Mouse (Mus musculus) heart, adult 8-10 months (tissue): Measurements from ENCODE around the gene Mllt3. TPM values are rescaled to one million over a fixed set of nuclear protein-coding genes. Genes with fewer than 3 reads are reported as not detected.
"Not testable (repeated sequence)": the region's sequence is repeated elsewhere in the genome, so short reads cannot be mapped to it uniquely, and the experiment has no call there.

Experiments used
- DNase-seq: peaks from one replicate; pipeline ENCODE4 v3.0.0; 2022; ENCODE audit warnings: low spot score
- total RNA-seq, 4 experiments: library from RNA; stranded (reverse); gene quantifications; 2 replicates each; pipeline ENCODE4 v1.2.4; 2022

Gene Mllt3
- total RNA-seq, 4 experiments from 2014 or later: 14.6 to 17.5 (median 15.6) TPM

GRCm38 (mm10) chr4:88012774-88013173, 20.4 kb downstream of the Mllt3 start:
- no peak for DNase-seq

GRCm38 (mm10) chr4:88011870-88012572, 21.1 kb downstream of the Mllt3 start:
- no peak for DNase-seq

GRCm38 (mm10) chr4:88010441-88010840, 22.7 kb downstream of the Mllt3 start:
- no peak for DNase-seq

- no peak for DNase-seq
Observed at GRCm38 (mm10) chr4:88005801-88006200, 27.4 kb downstream of the Mllt3 start.

- no peak for DNase-seq
Observed at GRCm38 (mm10) chr4:88003159-88003948, 29.8 kb downstream of the Mllt3 start.

- no peak for DNase-seq
Observed at GRCm38 (mm10) chr4:87991710-87992109, 41.5 kb downstream of the Mllt3 start.

GRCm38 (mm10) chr4:87990940-87991339, 42.2 kb downstream of the Mllt3 start:
- DNase-seq: no peak

GRCm38 (mm10) chr4:87985281-87985680, 47.9 kb downstream of the Mllt3 start:
- no peak for DNase-seq

- peak; percentile 16 for DNase-seq
Observed at GRCm38 (mm10) chr4:87984589-87984988, 48.6 kb downstream of the Mllt3 start.

- DNase-seq: no peak
Observed at GRCm38 (mm10) chr4:87984091-87984490, 49.1 kb downstream of the Mllt3 start.

GRCm38 (mm10) chr4:87982578-87982977, 50.6 kb downstream of the Mllt3 start:
- DNase-seq: no peak

- DNase-seq: no peak
Observed at GRCm38 (mm10) chr4:87977820-87978448, 55.2 kb downstream of the Mllt3 start.

- DNase-seq: no peak
Observed at GRCm38 (mm10) chr4:87965836-87966235, 67.3 kb downstream of the Mllt3 start.

GRCm38 (mm10) chr4:87964890-87965289, 68.3 kb downstream of the Mllt3 start:
- DNase-seq: not testable (repeated sequence)

GRCm38 (mm10) chr4:87963773-87964076, 69.4 kb downstream of the Mllt3 start:
- no peak for DNase-seq

- DNase-seq: no peak
Observed at GRCm38 (mm10) chr4:87963055-87963772, 70.0 kb downstream of the Mllt3 start.

- DNase-seq: no peak
Observed at GRCm38 (mm10) chr4:87961872-87962271, 71.3 kb downstream of the Mllt3 start.

GRCm38 (mm10) chr4:87957852-87958251, 75.3 kb downstream of the Mllt3 start:
- no peak for DNase-seq

GRCm38 (mm10) chr4:87957198-87957597, 76.0 kb downstream of the Mllt3 start:
- DNase-seq: no peak

GRCm38 (mm10) chr4:87955132-87955531, 78.0 kb downstream of the Mllt3 start:
- DNase-seq: no peak

GRCm38 (mm10) chr4:87954421-87955083, 78.6 kb downstream of the Mllt3 start:
- no peak for DNase-seq

GRCm38 (mm10) chr4:87953736-87954135, 79.4 kb downstream of the Mllt3 start:
- no peak for DNase-seq
